Mouse (Mus musculus) gastrocnemius, adult 18-20 months (tissue): Measurements from ENCODE around the gene Clk2. TPM values are rescaled to one million over a fixed set of nuclear protein-coding genes. Genes with fewer than 3 reads are reported as not detected.
"Not testable (repeated sequence)": the region's sequence is repeated elsewhere in the genome, so short reads cannot be mapped to it uniquely, and the experiment has no call there.

Experiments used
- DNase-seq: peaks from one replicate; pipeline ENCODE4 v3.0.0; 2021; ENCODE audit warnings: low spot score
- total RNA-seq, 2 experiments: library from RNA; stranded (reverse); gene quantifications; 2 replicates each; pipeline ENCODE4 v1.2.3; 2021

Gene Clk2
- total RNA-seq, 2 experiments from 2014 or later = 16.6 to 18.6 TPM

DNA sequence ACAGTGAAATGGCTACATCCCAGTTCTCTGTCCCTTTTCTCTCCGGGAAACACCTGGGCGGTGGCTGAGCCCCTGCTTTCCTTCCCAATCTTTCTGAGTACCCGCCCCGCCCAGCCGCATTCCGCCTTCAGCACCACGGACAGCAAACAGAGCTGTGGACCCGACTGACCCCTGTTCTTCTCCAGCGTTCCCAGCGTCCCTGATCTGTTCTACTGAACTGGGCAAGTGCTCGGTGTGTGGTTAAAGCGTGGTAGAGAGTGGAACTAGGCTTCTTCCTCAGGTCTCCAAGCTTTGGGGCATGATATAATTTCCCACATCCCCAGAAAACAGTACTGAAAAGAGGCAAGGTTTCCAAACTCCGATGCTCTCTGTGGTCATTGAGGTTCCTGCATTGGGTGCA lies 5.4 kb upstream of the Clk2 start:
- peak; percentile 49 for DNase-seq

DNA sequence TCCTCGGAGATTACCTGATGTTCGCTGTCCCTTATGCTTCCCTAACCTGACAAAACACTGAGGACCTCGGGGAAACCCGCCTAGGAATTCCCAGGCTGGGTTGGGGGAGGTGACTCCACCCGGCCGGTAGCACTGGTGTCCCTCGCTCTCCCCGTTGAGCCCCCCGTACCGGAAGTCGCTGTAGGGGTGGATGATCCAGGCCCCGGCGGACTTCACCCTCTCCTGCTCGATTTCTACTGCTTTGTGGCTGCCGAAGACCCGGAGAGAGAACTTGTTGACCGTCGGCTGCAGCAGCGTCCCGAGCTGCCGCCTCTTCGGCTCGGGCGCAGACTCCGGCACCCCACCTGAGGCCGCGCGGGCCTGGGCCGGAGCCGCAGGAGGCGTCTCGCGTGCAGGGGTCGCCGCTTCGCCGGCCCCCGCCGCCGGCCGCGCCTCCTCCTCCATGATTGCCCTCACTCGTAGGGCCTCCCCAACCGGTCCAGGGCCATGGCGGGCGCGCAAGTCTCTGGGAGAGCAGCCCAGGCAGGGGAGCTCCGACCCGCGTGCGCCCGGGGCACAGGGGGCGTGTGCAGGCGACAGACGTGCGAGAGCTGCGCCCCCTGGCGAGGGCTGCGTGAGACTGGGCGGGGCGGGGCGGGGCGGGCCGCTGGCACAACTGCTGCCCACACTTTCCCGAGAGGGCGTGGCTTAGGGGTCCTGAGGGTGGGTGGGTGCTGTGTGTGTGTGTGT lies 4.8 kb upstream of the Clk2 start, which contains the start of gene Hcn3:
Gene Hcn3, minus strand, starts transcription at position 581 of the 729 bp plus-strand sequence.
- no peak for DNase-seq

DNA sequence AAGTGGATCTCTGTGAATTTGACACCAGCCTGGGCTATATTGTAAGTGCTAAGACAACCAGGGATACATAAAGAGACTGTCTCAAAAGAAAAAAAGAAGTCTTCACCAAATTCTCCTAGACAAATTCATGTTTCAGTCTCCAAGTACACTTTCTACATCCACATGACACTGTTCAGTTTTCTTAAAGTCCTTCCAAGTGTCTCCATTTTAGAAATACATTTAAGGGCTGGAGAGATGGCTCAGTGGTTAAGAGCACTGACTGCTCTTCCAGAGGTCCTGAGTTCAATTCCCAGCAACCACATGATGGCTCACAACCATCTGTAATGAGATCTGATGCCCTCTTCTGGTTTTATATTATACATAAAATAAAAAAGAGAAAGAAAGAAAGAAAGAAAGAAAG lies 3.4 kb upstream of the Clk2 start:
- not testable (repeated sequence) for DNase-seq

DNA sequence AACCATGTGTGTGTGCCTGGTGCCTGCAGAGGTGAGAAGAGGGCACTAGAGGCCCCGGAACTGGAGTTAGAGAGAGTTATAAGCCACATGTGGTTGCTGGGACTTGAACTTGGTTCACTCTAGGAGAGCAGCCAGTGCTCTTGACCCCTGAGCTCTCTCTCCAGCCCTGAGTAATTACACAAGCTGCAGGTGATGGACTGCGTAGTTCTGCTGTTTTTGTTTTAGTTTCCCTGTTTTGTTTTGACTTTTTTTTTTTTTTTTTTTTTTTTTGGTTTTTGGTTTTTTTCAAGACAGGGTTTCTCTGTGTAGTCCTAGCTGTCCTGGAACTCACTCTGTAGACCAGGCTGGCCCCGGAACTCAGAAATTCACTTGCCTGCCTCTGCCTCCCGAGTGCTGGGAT lies 2.8 kb upstream of the Clk2 start:
- no peak for DNase-seq

DNA sequence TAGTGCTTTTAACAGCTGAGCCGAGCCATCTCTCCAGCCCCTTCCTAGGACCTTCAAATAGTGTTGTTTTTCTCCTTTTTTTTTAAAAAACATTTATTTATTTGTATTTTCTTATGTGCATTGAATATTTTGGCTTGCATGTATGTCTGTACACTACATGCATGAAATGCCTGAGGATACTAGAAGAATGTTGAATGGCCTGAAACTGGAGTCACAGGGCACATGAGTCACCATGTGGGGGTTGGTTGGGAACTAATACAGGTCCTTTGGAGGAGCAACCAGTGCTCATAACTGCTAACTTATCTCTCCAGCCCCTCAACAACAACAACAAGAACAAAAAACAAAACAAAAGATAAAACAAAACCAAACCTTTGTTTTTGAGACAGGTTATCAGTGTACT lies 1.5 kb upstream of the Clk2 start:
- DNase-seq = no peak

DNA sequence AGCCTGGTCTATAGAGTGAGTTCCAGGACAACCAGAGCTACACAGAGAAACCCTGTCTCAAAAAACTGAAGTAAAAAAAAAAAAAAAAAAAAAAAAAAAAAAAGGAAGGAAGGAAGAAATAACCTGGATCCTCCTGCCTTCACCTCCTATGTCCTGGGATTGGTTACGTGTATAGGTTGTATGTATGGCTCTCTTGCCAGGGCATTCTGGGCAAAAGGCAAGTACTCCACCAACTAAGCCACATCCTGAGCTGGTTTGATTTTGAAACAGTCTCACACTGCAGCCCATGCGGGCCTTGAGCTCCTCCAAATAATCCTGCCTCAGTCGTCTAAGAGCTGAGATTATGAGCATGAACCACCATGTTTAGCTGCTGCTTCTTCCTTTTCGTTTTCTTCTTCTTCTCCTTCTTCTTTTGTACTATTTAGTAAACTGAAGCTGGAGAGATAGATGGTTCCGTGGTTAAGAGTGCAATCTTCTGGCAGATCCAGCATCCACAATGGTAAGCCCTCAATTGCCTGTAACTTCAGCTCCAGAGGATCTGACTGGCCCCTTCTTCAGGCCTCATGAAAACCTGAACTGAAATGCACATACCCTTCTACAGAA lies 851 bp upstream of the Clk2 start:
- DNase-seq = no peak

DNA sequence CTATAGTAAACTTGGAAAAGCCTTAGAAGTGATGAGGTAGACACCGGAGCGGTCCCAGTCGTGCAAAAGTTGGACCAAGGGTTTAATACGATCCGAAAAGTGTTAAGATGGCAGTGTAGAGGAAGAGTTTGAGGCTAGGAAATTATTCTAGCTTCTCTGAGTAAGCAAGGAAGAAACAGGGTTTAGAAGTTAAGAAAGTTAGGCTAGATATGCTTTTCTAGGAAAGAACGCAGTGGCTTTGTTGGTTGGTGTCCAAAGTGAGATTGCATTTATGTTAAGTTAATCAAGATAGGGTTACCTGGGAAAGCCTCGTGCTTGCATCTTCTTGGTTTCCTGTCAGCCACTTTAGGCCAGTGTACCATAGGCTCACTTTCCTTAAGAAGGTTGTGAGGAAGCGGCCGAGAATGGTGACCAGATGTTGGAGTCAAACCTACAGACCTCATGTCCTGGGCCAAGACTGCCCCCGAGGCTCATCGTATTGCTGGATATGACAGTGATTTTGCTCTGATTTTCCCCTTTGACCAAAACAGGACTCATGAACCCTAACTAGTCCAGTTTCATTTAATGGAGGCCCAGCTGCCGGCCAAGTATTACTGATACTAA lies 774 bp downstream of the Clk2 start:
- DNase-seq = no peak

DNA sequence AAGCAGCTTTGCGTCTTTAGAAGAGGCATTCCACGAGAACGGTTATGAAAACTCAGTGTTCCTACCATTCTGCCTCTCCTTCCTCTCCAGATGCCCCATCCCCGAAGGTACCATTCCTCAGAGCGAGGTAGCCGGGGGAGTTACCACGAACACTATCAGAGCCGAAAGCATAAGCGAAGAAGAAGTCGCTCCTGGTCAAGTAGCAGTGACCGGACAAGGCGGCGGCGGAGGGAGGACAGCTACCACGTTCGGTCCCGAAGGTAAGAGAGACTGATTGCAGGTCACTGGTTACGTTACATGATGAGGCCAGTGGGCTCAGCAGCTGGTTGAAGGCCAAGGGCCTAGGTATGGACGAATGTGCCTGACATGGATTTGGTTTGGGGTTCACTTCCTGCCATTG lies 2.4 kb downstream of the Clk2 start:
- DNase-seq = no peak

DNA sequence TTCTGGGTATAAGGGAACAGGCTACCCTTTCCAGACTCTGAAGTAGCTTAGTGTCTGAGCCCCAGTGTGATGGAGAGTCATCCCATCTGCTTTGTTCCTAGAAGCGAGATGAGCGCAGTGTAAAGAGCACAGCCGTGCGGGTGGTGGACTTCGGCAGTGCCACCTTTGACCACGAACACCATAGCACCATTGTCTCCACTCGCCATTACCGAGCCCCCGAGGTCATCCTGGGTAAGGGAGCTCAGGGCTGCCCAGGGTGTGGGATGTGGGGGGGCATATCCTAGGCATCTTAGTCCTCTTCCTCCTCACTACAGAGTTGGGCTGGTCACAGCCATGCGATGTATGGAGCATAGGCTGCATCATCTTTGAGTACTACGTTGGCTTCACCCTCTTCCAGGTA lies 10.2 kb downstream of the Clk2 start:
- no peak for DNase-seq

DNA sequence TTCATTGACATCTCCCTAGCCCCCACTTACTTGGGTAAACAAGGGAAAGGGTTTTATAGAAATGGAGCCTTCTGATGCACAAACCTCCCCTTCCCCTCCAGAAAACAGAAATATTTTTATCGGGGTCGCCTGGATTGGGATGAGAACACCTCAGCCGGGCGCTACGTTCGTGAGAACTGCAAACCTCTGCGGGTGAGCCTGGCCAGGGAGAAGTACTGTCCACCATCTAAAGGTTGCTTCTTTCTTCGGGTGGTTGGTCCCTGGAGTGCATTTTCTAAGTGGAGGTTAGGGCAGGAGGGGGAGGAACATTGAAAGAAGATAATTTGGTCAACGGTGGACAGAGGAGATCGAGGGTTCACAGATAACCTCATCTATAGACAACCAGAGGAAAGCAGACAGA lies 10.9 kb downstream of the Clk2 start:
- no peak for DNase-seq

DNA sequence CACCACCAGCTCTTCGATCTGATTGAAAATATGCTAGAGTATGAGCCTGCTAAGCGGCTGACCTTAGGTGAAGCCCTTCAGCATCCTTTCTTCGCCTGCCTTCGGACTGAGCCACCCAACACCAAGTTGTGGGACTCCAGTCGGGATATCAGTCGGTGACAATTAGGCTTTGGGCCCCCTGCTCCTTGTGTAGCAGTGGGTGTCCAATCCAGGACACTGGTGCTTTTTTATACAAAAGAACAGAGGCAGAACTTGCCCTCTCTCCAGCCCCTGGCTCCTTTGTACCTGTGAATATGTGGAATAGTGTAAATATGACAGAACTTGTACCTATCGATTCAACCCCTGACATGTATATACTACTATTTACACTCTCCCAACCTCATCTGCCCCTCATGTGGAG lies 11.8 kb downstream of the Clk2 start:
- no peak for DNase-seq

DNA sequence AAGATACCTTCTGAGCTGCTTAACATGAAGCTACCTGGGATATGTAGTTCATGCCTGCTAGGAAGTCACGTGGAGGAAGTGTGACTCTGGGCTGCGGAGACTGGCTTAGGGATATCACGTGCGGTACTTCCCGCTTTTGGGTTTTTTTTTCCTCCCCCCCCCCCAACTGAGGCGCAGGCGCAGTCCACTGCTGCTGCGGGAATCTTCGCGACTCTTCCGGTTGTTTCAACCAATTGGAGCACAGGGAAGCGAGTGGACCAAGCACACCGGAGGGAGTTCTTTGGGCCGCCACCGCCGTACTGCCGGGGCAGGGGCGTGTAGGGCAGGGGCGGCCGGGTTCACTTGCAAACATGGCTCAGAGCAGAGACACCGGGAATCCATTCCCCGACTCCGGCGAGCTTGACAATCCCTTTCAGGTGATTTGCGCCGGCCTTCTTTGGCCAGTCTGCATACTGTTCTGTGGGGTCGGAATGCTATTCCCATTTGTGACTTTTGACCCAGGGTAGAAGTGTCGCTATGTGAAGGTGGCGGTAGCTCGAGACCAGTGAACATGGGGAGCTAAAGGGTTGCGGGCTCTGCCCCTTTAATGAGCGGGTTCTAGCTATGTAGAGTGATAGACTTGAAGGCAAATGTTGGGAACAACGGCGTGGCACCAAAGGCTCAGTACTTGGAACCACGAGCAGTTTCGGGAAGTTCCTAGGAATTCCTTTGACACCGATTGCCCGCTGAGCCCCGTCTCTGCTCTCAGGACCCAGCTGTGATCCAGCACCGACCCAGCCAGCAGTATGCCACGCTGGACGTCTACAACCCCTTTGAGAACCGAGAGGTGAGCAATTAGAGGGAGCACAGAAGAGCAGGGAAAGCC lies 12.9 kb downstream of the Clk2 start, which contains the start of gene Scamp3:
Gene Scamp3, plus strand, starts transcription at position 232 of the 865 bp plus-strand sequence.
- peak; percentile 85 for DNase-seq

DNA sequence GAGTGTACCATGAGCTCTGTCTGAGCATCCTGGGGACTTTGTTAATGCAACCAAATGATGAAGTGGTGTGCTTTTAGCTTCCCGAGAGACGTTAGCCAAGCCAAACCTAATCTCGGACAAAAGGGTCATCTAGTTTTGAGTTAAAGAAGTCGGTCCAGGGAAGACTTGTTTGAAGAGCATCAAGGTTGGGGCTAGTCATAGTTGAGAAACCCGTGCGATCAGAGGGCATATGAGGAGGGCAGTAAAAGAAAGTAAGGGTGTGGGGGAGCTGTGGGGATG lies 13.5 kb downstream of the Clk2 start:
- no peak for DNase-seq

DNA sequence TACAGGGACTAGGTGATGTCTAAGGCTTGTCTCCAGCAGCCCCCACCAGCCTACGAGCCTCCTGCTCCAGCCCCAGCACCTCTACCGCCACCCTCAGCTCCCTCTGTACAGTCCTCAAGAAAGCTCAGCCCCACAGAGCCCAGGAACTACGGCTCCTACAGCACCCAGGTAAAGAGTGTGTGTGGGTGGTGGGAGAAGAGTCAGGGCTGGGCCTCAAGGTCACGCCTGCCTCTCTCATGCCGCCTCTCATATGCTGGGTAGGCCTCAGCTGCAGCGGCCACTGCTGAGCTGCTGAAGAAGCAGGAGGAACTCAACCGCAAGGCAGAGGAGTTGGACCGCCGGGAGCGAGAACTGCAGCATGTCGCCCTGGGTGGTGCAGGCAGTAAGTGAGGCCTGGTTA lies 14.5 kb downstream of the Clk2 start:
- DNase-seq = no peak

DNA sequence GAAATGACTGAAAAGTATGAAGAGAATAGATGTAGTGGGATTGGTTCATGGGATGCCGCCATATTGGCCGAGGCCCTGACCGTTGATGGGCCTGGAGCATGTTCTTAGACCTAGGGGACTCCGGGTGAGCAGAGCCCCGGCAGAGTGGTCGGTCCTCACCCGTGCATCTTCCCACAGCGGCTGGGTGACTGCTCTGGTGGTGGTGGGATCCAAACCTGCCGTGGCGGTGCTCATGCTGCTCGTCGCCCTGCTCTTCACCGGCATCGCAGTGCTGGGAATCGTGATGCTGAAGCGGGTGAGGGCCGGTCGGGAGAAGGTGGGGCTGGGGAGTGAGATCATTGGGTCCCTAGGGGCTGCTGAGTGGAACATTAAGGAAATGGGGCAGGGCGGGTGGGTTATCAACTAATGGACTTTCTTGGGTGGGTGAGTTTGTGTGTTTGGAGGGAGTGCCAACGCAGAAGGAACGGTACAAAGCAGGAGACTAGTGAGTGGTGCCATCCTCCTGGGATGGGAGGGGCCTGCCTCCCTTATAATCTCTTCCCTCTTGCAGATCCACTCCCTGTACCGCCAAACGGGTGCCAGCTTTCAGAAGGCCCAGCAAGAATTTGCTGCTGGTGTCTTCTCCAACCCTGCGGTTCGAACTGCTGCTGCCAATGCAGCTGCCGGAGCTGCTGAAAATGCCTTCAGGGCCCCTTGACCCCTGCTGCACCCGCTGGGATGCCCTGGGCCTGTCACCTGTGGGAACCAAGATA lies 17.3 kb downstream of the Clk2 start:
- DNase-seq = no peak

DNA sequence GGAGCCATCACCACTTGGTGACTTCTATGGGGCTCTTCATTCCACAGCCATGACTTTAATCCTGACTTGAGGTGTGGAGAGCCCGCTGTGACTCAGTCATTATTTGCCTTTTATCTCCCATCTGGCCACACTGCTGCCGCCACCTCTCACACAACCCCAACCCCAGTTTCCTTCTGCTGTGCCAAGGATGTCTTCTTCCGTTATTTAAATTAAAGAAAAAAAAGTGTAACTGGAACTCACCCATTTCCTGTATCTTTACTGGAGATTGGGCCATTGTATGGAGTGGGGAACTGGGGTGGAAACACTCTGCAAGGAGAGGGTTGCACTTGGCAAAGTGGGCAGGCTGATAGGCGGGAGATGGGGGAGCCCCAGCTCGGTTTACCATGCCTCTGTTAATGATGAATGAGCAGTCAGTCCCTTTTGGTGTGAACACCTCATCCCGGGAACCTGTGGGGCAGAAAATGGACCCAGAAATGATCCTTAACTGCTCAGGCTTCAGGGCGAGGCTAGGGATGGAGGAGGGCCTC lies 18.0 kb downstream of the Clk2 start:
- DNase-seq = no peak

DNA sequence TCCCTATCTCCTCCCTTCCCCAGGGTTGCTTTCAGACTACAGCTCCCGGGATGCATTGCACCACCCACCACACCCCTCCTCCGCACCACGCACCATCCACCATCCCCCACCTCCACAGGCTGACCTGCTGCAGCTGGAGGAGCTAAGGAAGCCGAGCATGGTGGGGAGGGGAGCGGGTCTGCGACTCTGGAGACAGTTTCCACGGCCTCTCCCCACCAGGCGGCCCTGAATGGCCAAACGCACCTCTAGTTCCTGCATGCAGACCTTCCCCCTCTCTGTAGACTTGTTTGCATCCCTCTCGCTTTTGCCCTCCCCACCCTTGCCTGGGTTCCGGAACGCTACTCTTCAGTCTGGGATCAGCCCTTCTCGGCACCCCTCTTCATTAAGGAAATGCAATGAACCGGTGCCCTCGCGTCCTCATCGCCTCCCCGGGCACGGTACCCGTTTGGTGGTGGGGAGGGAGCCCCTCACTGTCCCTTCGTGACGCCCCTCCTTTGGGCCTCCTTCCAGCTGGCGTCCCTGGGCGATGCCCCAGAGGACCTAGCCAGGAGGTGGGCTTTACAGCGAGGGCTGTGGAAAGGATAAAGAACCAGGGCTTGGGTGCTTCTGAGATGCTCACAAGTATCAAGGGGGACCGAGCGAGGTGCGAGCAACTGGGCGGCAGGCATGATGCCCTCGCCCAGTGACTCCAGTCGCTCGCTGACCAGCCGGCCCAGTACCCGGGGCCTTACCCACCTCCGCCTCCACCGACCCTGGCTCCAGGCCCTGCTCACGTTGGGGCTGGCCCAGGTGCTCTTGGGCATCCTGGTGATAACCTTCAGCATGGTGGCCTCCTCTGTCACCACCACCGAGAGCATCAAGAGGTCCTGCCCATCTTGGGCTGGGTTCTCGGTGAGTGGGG lies 18.7 kb downstream of the Clk2 start, which contains the start of gene Fam189b:
Gene Fam189b, plus strand, starts transcription at position 86 of the 901 bp plus-strand sequence.
- DNase-seq = peak; percentile 86

DNA sequence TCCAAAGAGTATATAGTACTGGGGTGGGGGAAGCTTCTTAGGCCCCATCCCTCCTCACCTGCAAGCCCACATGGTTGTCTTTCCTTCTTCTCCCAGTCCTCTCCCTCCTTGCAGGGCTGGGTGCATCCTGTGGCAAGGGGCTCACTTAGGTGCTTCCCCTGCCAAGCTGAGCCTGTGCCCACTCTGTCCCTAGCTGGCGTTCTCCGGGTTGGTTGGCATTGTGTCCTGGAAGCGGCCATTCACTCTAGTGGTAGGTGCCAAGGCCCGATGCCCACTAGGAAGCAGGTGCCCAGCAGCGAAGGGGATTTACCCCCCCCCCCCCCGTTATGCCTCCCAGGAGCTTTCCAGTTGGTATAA lies 19.3 kb downstream of the Clk2 start:
- DNase-seq = no peak

DNA sequence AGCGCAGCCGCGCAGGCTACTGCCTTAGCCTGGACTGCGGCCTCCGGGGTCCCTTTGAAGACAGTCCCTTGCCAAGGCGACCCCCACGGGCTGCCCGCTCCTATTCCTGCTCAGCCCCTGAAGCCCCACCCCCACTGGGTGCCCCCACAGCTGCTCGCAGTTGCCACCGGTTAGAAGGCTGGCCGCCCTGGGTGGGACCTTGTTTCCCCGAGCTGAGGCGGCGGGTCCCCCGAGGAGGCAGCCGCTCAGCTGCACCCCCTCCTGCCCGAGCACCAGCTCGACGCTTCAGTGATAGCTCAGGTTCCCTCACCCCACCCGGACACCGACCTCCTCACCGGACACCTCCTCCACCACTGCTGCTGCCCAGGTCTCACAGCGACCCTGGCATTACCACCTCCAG lies 22.6 kb downstream of the Clk2 start:
- no peak for DNase-seq
